Mouse (Mus musculus): ENCODE results near the gene Tbx4.

Tbx4 gene

DNA sequence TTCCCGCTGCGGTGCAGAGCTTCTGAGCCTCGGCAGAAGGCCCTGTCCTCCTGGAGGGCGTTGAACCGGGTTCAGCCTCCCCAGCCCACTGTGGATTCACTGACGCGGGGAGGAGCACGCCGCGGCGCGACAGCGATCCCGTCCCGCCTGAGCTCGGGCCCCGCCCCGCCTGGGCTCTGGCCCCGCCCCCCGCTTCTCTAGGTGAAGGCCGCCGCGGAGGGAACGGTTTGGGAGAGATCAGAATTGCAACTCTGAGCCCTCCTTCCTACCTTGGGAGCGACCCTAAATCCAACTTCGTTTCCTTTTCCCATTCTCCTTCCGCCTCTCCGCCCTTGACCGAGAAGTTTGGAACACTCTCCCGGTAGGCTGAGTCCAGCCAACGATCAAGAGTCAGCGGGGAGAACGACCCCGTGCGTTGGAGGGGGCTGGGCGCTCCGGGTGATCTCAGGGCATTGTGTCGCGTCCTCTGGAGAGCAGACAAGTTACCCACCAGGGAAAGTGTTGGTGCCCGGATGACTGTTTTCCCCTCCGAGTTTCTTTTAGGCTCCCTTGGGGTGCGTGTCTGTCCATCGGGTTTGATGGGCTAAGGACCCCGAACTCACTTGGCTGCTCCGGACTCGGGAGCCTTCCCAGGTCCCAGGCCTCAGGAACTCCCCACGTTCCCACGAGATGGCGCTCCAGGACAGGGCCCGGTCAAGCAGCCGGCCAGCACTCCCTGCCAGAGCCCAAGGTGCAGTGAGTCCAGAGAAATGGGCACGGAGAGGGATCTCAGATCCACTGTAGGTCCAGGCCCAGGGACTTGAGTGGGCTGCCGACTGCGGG lies 41.9 kb upstream of the Tbx4 start:
- no peak for TF ChIP-seq GATA4 (IDR thresholded peaks at IDR 0.05; ENCODE audit: insufficient replicate concordance, low read length)

GRCm38 (mm10) chr11:85844971-85845370 lies 41.3 kb upstream of the Tbx4 start:
- TF ChIP-seq GATA4 (IDR thresholded peaks at IDR 0.05; ENCODE audit: insufficient replicate concordance, low read length), result no peak

- TF ChIP-seq GATA4 (IDR thresholded peaks at IDR 0.05; ENCODE audit: insufficient replicate concordance, low read length), result no peak
Observed at GRCm38 (mm10) chr11:85845921-85846320, 40.3 kb upstream of the Tbx4 start.

DNA sequence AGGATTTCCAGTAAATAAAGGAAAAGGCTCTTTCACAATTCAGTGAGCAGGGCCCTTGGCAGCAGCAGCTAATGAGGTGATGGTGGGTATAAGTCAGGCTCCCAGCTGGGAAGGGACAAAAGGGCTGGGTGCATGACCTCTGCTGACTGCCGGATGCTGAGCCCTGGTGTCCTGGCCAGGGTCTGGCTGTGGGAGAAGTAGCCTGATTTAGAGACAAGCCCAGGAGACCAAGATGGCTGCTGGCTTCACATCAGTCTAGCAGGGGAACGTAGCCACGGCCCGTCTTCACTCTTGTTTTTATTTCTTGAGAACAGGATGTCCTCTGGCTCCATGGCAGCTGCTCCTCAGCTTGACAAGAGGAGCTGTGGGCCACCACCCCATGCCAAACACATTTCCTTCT lies 39.7 kb upstream of the Tbx4 start:
- no peak for TF ChIP-seq GATA4 (IDR thresholded peaks at IDR 0.05; ENCODE audit: insufficient replicate concordance, low read length)

- TF ChIP-seq GATA4 (IDR thresholded peaks at IDR 0.05; ENCODE audit: insufficient replicate concordance, low read length), result no peak; the same call in 1 of the 2 replicates
Observed at GRCm38 (mm10) chr11:85849037-85849436, 37.2 kb upstream of the Tbx4 start.

DNA sequence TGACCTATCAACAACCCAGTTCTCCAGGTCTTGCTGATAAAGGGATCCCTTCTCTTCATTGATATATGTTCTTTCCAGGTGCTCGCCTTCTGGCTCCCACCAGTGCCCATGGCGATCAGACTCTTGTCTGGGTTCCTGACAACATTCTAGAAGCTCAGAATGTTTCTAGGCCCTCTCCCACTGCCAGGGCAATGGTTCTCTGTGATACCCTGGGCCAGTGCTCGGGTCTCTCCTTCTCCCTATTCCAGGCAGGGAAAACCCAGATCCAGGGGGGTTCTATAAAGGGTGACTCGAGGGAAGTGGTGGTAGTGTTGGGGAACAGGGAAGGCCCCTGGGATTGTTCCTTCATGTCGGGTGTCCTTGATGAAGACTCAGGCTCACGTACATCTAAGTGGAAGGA lies 36.0 kb upstream of the Tbx4 start, which contains the start of gene Gm11444:
TSS of gene Gm11444 (minus strand) at position 101 of the 400 bp plus-strand sequence.
- TF ChIP-seq GATA4 (IDR thresholded peaks at IDR 0.05; ENCODE audit: insufficient replicate concordance, low read length), result no peak

- no peak for TF ChIP-seq GATA4 (IDR thresholded peaks at IDR 0.05; ENCODE audit: insufficient replicate concordance, low read length)
Observed at GRCm38 (mm10) chr11:85850758-85851157, 35.5 kb upstream of the Tbx4 start.

- TF ChIP-seq GATA4 (IDR thresholded peaks at IDR 0.05; ENCODE audit: insufficient replicate concordance, low read length), result no peak
Observed at GRCm38 (mm10) chr11:85857997-85858698, 28.1 kb upstream of the Tbx4 start.

GRCm38 (mm10) chr11:85864363-85864762 lies 21.9 kb upstream of the Tbx4 start:
- no peak for TF ChIP-seq GATA4 (IDR thresholded peaks at IDR 0.05; ENCODE audit: insufficient replicate concordance, low read length)

DNA sequence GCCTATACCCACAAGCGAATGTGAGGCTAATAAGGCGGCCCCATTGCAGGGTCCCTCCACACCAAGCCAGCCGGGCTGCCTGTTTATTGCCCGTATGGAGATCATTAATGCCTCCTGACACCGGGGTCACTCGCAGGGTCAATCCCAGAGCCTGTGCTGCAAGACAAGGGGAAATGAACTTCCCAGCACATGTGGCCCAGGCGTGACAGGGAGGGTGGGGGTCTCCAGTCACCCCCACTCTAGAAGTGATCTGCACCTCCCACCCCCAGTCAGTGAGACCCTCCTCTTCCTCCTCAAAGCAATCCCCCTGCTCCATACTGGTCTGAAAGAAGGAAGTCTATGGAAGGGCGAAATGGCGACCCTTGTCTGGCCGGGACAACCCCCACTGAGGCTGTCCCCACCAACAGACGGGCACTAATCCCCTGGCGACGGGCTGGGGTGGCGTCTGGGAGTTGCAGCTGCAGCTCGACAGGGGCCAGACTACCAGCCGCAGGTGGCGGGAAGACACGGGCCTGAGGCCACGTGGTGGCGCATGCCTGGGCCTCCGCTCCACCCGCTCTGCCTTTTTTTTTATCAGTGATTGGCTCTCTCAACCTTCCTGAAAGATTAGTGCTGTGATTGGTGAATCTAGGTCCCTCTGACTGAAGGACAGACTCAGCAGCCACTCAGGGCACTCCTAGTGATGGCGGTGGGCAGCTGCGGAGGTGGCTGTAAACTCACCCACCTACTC lies 10.0 kb upstream of the Tbx4 start:
- TF ChIP-seq GATA4 (IDR thresholded peaks at IDR 0.05; ENCODE audit: insufficient replicate concordance, low read length), result no peak

GRCm38 (mm10) chr11:85884498-85884897 lies 1.7 kb upstream of the Tbx4 start:
- TF ChIP-seq GATA4 (IDR thresholded peaks at IDR 0.05; ENCODE audit: insufficient replicate concordance, low read length), result no peak

- no peak for TF ChIP-seq GATA4 (IDR thresholded peaks at IDR 0.05; ENCODE audit: insufficient replicate concordance, low read length)
Observed at GRCm38 (mm10) chr11:85886429-85886785, 185 bp downstream of the Tbx4 start.

- no peak for TF ChIP-seq GATA4 (IDR thresholded peaks at IDR 0.05; ENCODE audit: insufficient replicate concordance, low read length)
Observed at GRCm38 (mm10) chr11:85887273-85887672, 1.1 kb downstream of the Tbx4 start.

GRCm38 (mm10) chr11:85887801-85888450 lies 1.7 kb downstream of the Tbx4 start:
- no peak for TF ChIP-seq GATA4 (IDR thresholded peaks at IDR 0.05; ENCODE audit: insufficient replicate concordance, low read length)

DNA sequence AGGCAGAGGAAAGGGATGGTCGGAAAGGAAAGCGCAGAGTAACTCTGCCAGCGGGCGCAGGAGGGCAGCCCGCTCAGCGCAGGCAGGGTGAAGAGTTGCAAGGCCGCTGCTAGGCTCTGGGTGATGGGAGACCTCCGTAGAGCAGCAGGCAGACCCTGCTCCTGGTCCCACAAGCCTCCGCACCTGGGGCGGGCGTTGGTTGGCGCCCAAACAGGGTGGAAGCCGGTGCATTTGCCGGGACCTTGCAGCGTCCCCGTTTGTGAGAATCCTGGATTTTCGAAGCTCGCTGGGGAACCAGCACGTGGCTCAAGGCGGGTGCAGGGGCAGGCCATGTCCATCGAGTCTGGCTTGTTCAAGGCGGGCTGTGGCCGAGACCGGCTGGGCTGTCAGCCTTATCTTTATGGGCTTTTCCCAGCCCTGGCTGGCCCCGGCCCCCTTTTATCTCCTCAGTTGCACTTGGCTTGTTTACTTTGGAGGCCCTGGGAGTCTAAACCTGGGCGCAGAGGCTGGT lies 2.3 kb downstream of the Tbx4 start:
- no peak for TF ChIP-seq GATA4 (IDR thresholded peaks at IDR 0.05; ENCODE audit: insufficient replicate concordance, low read length)
